Mouse (Mus musculus) stomach, postnatal 0 days (tissue): Measurements from ENCODE around the gene Arhgap24.

Experiments
- CTCF ChIP-seq: IDR thresholded peaks from 2 replicates; pipeline ENCODE4 v1.5.1; 2016; ENCODE audit warnings: antibody characterized with exemption, low read depth, mild to moderate bottlenecking, moderate library complexity
- EP300 ChIP-seq: optimal IDR thresholded peaks from 2 replicates; pipeline ENCODE3; 2016; ENCODE audit warnings: antibody characterized with exemption

DNA sequence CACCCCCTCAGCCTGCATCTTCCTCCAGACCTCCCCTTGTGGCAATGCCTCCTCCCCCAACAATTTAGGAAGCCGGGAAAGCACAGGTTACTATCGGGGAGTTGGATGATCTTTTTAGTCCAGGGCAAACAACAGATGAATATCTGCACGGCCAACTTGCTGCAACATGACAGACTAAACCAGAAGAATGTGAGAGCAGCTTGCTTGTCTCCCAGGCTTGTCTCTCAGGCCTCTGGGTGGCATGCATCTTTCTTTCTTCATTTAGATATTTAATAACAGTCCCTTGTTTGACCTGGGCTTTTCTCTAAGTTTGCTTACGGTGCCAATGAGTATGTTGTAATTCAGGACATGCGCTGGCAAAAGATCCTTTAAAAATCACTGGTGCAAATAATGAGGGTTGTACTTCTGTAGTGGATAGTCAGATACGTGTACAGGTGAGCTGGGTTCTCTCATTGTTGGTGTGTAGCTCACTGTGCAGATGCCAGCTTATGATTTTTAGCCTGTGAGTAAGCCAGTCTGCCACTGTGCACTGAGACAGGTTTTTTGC, 101.7 kb downstream of the Arhgap24 start:
- TF ChIP-seq CTCF (no peak), EP300 (no peak)
